Mouse (Mus musculus) retina, postnatal 7 days (tissue): Measurements from ENCODE around the gene Galnt11.
A peak's percentile ranks its signal among the peaks of the same experiment; 100 is the strongest.
"Not testable (repeated sequence)": the region's sequence is repeated elsewhere in the genome, so short reads cannot be mapped to it uniquely, and the experiment has no call there.

Source experiments
- DNase-seq: peaks from one replicate; pipeline ENCODE4 v3.0.0-alpha.2; 2012; ENCODE audit warnings: low read depth, low spot score

Galnt11 gene

GRCm38 (mm10) chr5:25221604-25222003 lies at the start of gene Galnt11:
TSS of gene Galnt11 (plus strand) at chr5:25221904.
- DNase-seq, result no peak

- not testable (repeated sequence) for DNase-seq
Observed at GRCm38 (mm10) chr5:25177937-25178336, 43.8 kb upstream of the Galnt11 start.

- not testable (repeated sequence) for DNase-seq
Observed at GRCm38 (mm10) chr5:25178543-25178942, 43.2 kb upstream of the Galnt11 start.

- DNase-seq, result no peak
Observed at GRCm38 (mm10) chr5:25179284-25179683, 42.4 kb upstream of the Galnt11 start.

GRCm38 (mm10) chr5:25179936-25180488 lies 41.7 kb upstream of the Galnt11 start:
- no peak for DNase-seq

GRCm38 (mm10) chr5:25181004-25181531 lies 40.6 kb upstream of the Galnt11 start, which contains the start of gene Galntl5:
TSS of gene Galntl5 (plus strand) at chr5:25181460.
- no peak for DNase-seq

- no peak for DNase-seq
Observed at GRCm38 (mm10) chr5:25183595-25183994, 38.1 kb upstream of the Galnt11 start.

GRCm38 (mm10) chr5:25184594-25184993 lies 37.1 kb upstream of the Galnt11 start:
- DNase-seq, result no peak

- DNase-seq, result no peak
Observed at GRCm38 (mm10) chr5:25187727-25188126, 34.0 kb upstream of the Galnt11 start.

GRCm38 (mm10) chr5:25188802-25189201 lies 32.9 kb upstream of the Galnt11 start:
- DNase-seq, result no peak

- DNase-seq, result no peak
Observed at GRCm38 (mm10) chr5:25190521-25190920, 31.2 kb upstream of the Galnt11 start.

GRCm38 (mm10) chr5:25211872-25212271 lies 9.8 kb upstream of the Galnt11 start:
- no peak for DNase-seq

- DNase-seq, result not testable (repeated sequence)
Observed at GRCm38 (mm10) chr5:25213216-25213615, 8.5 kb upstream of the Galnt11 start.

GRCm38 (mm10) chr5:25215006-25215405 lies 6.7 kb upstream of the Galnt11 start:
- DNase-seq, result no peak

- peak; percentile 80 for DNase-seq
Observed at GRCm38 (mm10) chr5:25222752-25223702, 1.3 kb downstream of the Galnt11 start, which contains the start of gene E130116L18Rik. TSS of gene E130116L18Rik (minus strand) at chr5:25223153.

GRCm38 (mm10) chr5:25224377-25224776 lies 2.7 kb downstream of the Galnt11 start:
- DNase-seq, result not testable (repeated sequence)

- no peak for DNase-seq
Observed at GRCm38 (mm10) chr5:25243101-25243500, 21.4 kb downstream of the Galnt11 start.

GRCm38 (mm10) chr5:25245806-25246472 lies 24.2 kb downstream of the Galnt11 start:
- no peak for DNase-seq

GRCm38 (mm10) chr5:25246473-25246865 lies 24.8 kb downstream of the Galnt11 start:
- no peak for DNase-seq

- no peak for DNase-seq
Observed at GRCm38 (mm10) chr5:25247036-25247435, 25.3 kb downstream of the Galnt11 start.

- DNase-seq, result no peak
Observed at GRCm38 (mm10) chr5:25252423-25252822, 30.7 kb downstream of the Galnt11 start.
